Mouse (Mus musculus): ENCODE results near the gene Fam81a.

- no peak for TF ChIP-seq CTCF (IDR thresholded peaks at IDR 0.05; ENCODE audit: low read depth)
- no peak for TF ChIP-seq EP300 (IDR thresholded peaks at IDR 0.05; ENCODE audit: low read depth)
These were observed 5.3 kb upstream of the Fam81a start for GRCm38 (mm10) chr9:70147618-70148017.

Measured in heart, postnatal 0 days (tissue).